Mouse (Mus musculus): Measurements from ENCODE around the gene Fam216a.

DNA sequence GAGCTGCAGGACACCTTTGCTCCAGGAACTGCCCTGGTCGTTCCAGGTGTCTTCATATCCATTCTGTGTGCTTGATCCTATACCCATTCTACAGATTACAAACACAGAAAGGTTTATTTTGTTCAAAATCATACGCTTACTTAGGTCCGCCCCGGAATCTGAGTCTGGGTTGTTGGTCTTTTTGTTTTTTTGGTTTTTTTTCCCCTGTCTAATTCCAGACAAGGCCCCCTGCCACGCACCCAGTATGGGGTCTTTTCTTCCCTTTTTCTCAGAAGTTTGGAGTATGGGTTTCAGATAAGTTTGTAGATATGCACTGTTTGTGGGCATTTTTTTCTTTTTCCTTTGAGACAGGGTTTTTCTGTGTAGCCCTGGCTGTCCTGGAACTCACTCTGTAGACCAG lies 714 bp upstream of the Fam216a start:
- TF ChIP-seq POLR2A (IDR thresholded peaks at IDR 0.05; ENCODE audit: low read depth, low read length) (no peak), CTCF (IDR thresholded peaks at IDR 0.05; ENCODE audit: extremely low read depth, insufficient read length, insufficient replicate concordance, low read depth, low read length) (no peak)
